Mouse (Mus musculus): ENCODE results near the gene Zfp526. TPM values are rescaled to one million over a fixed set of nuclear protein-coding genes. Genes with fewer than 3 reads are reported as not detected.

The Zfp526 gene
- polyA plus RNA-seq, 1 experiment from 2014 or later: 1.9 TPM

- Histone ChIP-seq H3K4me2 (ENCODE audit: low read depth, low read length) (peak overlapping the region; percentile 87), H3K36me3 (ENCODE audit: control insufficient read depth, insufficient read depth, low read length) (peaks cover 6% of the 10 kb centered on the region), H3K4me3 (ENCODE audit: low read length) (peak overlapping the region; percentile 73), H3K27ac (ENCODE audit: low read length) (peak overlapping the region; percentile 82), H3K9ac (ENCODE audit: low read depth, low read length) (peak overlapping the region; percentile 82), H3K27me3 (replicated peaks; ENCODE audit: control insufficient read depth, insufficient read depth, low read length) (no peaks in the 10 kb centered on the region), H3K9me3 (ENCODE audit: control insufficient read depth, low read length) (no peaks in the 10 kb centered on the region), H3K4me1 (ENCODE audit: control insufficient read depth, insufficient read depth, low read length) (peaks cover 27% of the 10 kb centered on the region)
- no peak; the same call in 1 of the 2 replicates for ATAC-seq
- under 1% methylated on average over 16 of the region's 16 CpGs for WGBS
These were observed 1.8 kb upstream of the Zfp526 start for GRCm38 (mm10) chr7:25219416-25219750.

GRCm38 (mm10) chr7:25219756-25220456 lies 1.3 kb upstream of the Zfp526 start:
- H3K9ac ChIP-seq (ENCODE audit: low read depth, low read length): peak overlapping the region; percentile 82
- peak overlapping the region; percentile 73 for H3K4me3 ChIP-seq (ENCODE audit: low read length)
- no peaks in the 10 kb centered on the region for H3K9me3 ChIP-seq (ENCODE audit: control insufficient read depth, low read length)
- no peaks in the 10 kb centered on the region for H3K27me3 ChIP-seq (replicated peaks; ENCODE audit: control insufficient read depth, insufficient read depth, low read length)
- H3K36me3 ChIP-seq (ENCODE audit: control insufficient read depth, insufficient read depth, low read length): peaks cover 7% of the 10 kb centered on the region
- H3K4me1 ChIP-seq (ENCODE audit: control insufficient read depth, insufficient read depth, low read length): peaks cover 27% of the 10 kb centered on the region
- peak overlapping the region; percentile 84 for H3K27ac ChIP-seq (ENCODE audit: low read length)
- peak overlapping the region; percentile 87 for H3K4me2 ChIP-seq (ENCODE audit: low read depth, low read length)
- WGBS: 3% methylated on average over 31 of the region's 31 CpGs
- ATAC-seq: peak; percentile 69

GRCm38 (mm10) chr7:25220457-25221101 lies 646 bp upstream of the Zfp526 start, which contains the start of gene Dedd2:
Dedd2 (minus strand) TSS chr7:25220615.
- H3K9ac ChIP-seq (ENCODE audit: low read depth, low read length): peak within 1 kb of the TSS; percentile 82
- no peaks in the 10 kb centered on the region for H3K9me3 ChIP-seq (ENCODE audit: control insufficient read depth, low read length)
- peaks cover 27% of the 10 kb centered on the region for H3K4me1 ChIP-seq (ENCODE audit: control insufficient read depth, insufficient read depth, low read length)
- H3K36me3 ChIP-seq (ENCODE audit: control insufficient read depth, insufficient read depth, low read length): peaks cover 10% of the 10 kb centered on the region
- no peak for ATAC-seq
- H3K4me2 ChIP-seq (ENCODE audit: low read depth, low read length): peak within 1 kb of the TSS; percentile 87
- no peaks in the 10 kb centered on the region for H3K27me3 ChIP-seq (replicated peaks; ENCODE audit: control insufficient read depth, insufficient read depth, low read length)
- peak within 1 kb of the TSS; percentile 84 for H3K27ac ChIP-seq (ENCODE audit: low read length)
- 4% methylated on average over 20 of the region's 20 CpGs for WGBS
- peak within 1 kb of the TSS; percentile 73 for H3K4me3 ChIP-seq (ENCODE audit: low read length)

GRCm38 (mm10) chr7:25222275-25222967 lies 1.2 kb downstream of the Zfp526 start:
- peaks cover 27% of the 10 kb centered on the region for H3K4me1 ChIP-seq (ENCODE audit: control insufficient read depth, insufficient read depth, low read length)
- peak overlapping the region; percentile 74 for H3K4me2 ChIP-seq (ENCODE audit: low read depth, low read length)
- peak overlapping the region; percentile 73 for H3K4me3 ChIP-seq (ENCODE audit: low read length)
- 77% methylated on average over 10 of the region's 10 CpGs for WGBS
- H3K27me3 ChIP-seq (replicated peaks; ENCODE audit: control insufficient read depth, insufficient read depth, low read length): no peaks in the 10 kb centered on the region
- ATAC-seq: no peak
- H3K9me3 ChIP-seq (ENCODE audit: control insufficient read depth, low read length): no peaks in the 10 kb centered on the region
- H3K36me3 ChIP-seq (ENCODE audit: control insufficient read depth, insufficient read depth, low read length): peaks cover 21% of the 10 kb centered on the region
- no peak overlapping the region for H3K27ac ChIP-seq (ENCODE audit: low read length)
- peak overlapping the region; percentile 77 for H3K9ac ChIP-seq (ENCODE audit: low read depth, low read length)

- 83% methylated on average over 1 of the region's 1 CpGs for WGBS
- Histone ChIP-seq H3K4me3 (ENCODE audit: low read length) (no peak overlapping the region), H3K4me1 (ENCODE audit: control insufficient read depth, insufficient read depth, low read length) (peaks cover 2% of the 10 kb centered on the region; the same call in 1 of the 2 replicates), H3K9ac (ENCODE audit: low read depth, low read length) (no peak overlapping the region), H3K9me3 (ENCODE audit: control insufficient read depth, low read length) (no peaks in the 10 kb centered on the region), H3K27ac (ENCODE audit: low read length) (no peak overlapping the region), H3K4me2 (ENCODE audit: low read depth, low read length) (no peak overlapping the region), H3K36me3 (ENCODE audit: control insufficient read depth, insufficient read depth, low read length) (peaks cover 49% of the 10 kb centered on the region), H3K27me3 (replicated peaks; ENCODE audit: control insufficient read depth, insufficient read depth, low read length) (no peaks in the 10 kb centered on the region)
- ATAC-seq: no peak
These were observed 6.5 kb downstream of the Zfp526 start for GRCm38 (mm10) chr7:25227523-25228300.

- H3K27me3 ChIP-seq (replicated peaks; ENCODE audit: control insufficient read depth, insufficient read depth, low read length): no peaks in the 10 kb centered on the region
- peaks cover 11% of the 10 kb centered on the region for H3K4me1 ChIP-seq (ENCODE audit: control insufficient read depth, insufficient read depth, low read length)
- WGBS: 89% methylated on average over 9 of the region's 9 CpGs
- H3K9ac ChIP-seq (ENCODE audit: low read depth, low read length): no peak overlapping the region
- no peak overlapping the region for H3K27ac ChIP-seq (ENCODE audit: low read length)
- no peaks in the 10 kb centered on the region for H3K9me3 ChIP-seq (ENCODE audit: control insufficient read depth, low read length)
- H3K36me3 ChIP-seq (ENCODE audit: control insufficient read depth, insufficient read depth, low read length): peaks cover 44% of the 10 kb centered on the region
- no peak overlapping the region for H3K4me3 ChIP-seq (ENCODE audit: low read length)
- ATAC-seq: no peak
- no peak overlapping the region for H3K4me2 ChIP-seq (ENCODE audit: low read depth, low read length)
These were observed 9.6 kb downstream of the Zfp526 start for GRCm38 (mm10) chr7:25230690-25231285.

- Histone ChIP-seq H3K4me3 (ENCODE audit: low read length) (no peak overlapping the region), H3K4me1 (ENCODE audit: control insufficient read depth, insufficient read depth, low read length) (peaks cover 21% of the 10 kb centered on the region), H3K27ac (ENCODE audit: low read length) (no peak overlapping the region), H3K36me3 (ENCODE audit: control insufficient read depth, insufficient read depth, low read length) (peaks cover 34% of the 10 kb centered on the region), H3K9me3 (ENCODE audit: control insufficient read depth, low read length) (no peaks in the 10 kb centered on the region), H3K4me2 (ENCODE audit: low read depth, low read length) (no peak overlapping the region), H3K27me3 (replicated peaks; ENCODE audit: control insufficient read depth, insufficient read depth, low read length) (no peaks in the 10 kb centered on the region), H3K9ac (ENCODE audit: low read depth, low read length) (no peak overlapping the region)
- no peak for ATAC-seq
- WGBS: 49% methylated on average over 5 of the region's 5 CpGs
These were observed 10.9 kb downstream of the Zfp526 start for GRCm38 (mm10) chr7:25232101-25232648.

GRCm38 (mm10) chr7:25233061-25233460 lies 11.8 kb downstream of the Zfp526 start:
- Histone ChIP-seq H3K4me2 (ENCODE audit: low read depth, low read length) (no peak overlapping the region), H3K36me3 (ENCODE audit: control insufficient read depth, insufficient read depth, low read length) (peaks cover 34% of the 10 kb centered on the region), H3K4me3 (ENCODE audit: low read length) (no peak overlapping the region), H3K27ac (ENCODE audit: low read length) (no peak overlapping the region; the same call in 1 of the 2 replicates), H3K27me3 (replicated peaks; ENCODE audit: control insufficient read depth, insufficient read depth, low read length) (no peaks in the 10 kb centered on the region), H3K4me1 (ENCODE audit: control insufficient read depth, insufficient read depth, low read length) (peaks cover 21% of the 10 kb centered on the region), H3K9ac (ENCODE audit: low read depth, low read length) (no peak overlapping the region), H3K9me3 (ENCODE audit: control insufficient read depth, low read length) (no peaks in the 10 kb centered on the region)
- ATAC-seq: no peak
- 80% methylated on average over 2 of the region's 2 CpGs for WGBS
